Mouse (Mus musculus) forebrain, embryonic 12.5 days (tissue): ENCODE measurements at regions not wholly inside any gene's neighbourhood (a gene's known extent, or its start where the extent isn't known, plus 50 kb on each side); places are given as distances from the start of the nearest gene placed in this dataset.

Experiments
- ATAC-seq: fragments of 200-750 bp; cut with Nextera tagmentation; 2 replicates; pipeline ENCODE4 v1.8.0; 2017; ENCODE audit warnings: moderate TSS enrichment; ENCODE audit not compliant: low FRiP score
- H3K27ac ChIP-seq: fragments of 300-500 bp; sonication (generic); 2 replicates; pipeline ENCODE4 v1.5.1; 2016; ENCODE audit warnings: mild to moderate bottlenecking
- H3K27me3 ChIP-seq: fragments of 300-500 bp; sonication (generic); 2 replicates; pipeline ENCODE4 v1.6.1; 2016; ENCODE audit warnings: mild to moderate bottlenecking
- H3K36me3 ChIP-seq: fragments of 300-500 bp; sonication (generic); replicated peaks from 2 replicates; pipeline ENCODE4 v1.6.1; 2016; ENCODE audit warnings: mild to moderate bottlenecking
- H3K4me1 ChIP-seq: fragments of 300-500 bp; sonication (generic); 2 replicates; pipeline ENCODE4 v1.6.1; 2016
- H3K4me2 ChIP-seq: fragments of 300-500 bp; sonication (generic); 2 replicates; pipeline ENCODE4 v1.6.1; 2016; ENCODE audit warnings: mild to moderate bottlenecking, moderate library complexity
- H3K4me3 ChIP-seq: fragments of 300-500 bp; sonication (generic); replicated peaks from 2 replicates; pipeline ENCODE4 v1.5.1; 2016; ENCODE audit warnings: mild to moderate bottlenecking
- H3K9ac ChIP-seq: fragments of 300-500 bp; sonication (generic); 2 replicates; pipeline ENCODE4 v1.6.1; 2016; ENCODE audit warnings: mild to moderate bottlenecking
- H3K9me3 ChIP-seq: fragments of 300-500 bp; sonication (generic); 2 replicates; pipeline ENCODE4 v1.6.1; 2016
- WGBS: fragments of 180-500 bp; shearing (Covaris S2); methylation state at CpG from one replicate; pipeline ENCODE4 v1.1.7; 2016; 5-methylcytosine and 5-hydroxymethylcytosine counted together

GRCm38 (mm10) chr12:17481687-17482086 lies 62.9 kb upstream of the Odc1 start:
- Histone ChIP-seq H3K4me2 (no peak overlapping the region), H3K27me3 (no peaks in the 10 kb centered on the region), H3K4me3 (no peak overlapping the region), H3K9ac (no peak overlapping the region), H3K36me3 (no peaks in the 10 kb centered on the region), H3K27ac (no peak overlapping the region), H3K9me3 (no peaks in the 10 kb centered on the region), H3K4me1 (peaks cover 6% of the 10 kb centered on the region; the same call in 1 of the 2 replicates)
- no peak for ATAC-seq
- 90% methylated on average over 9 of the region's 9 CpGs for WGBS

DNA sequence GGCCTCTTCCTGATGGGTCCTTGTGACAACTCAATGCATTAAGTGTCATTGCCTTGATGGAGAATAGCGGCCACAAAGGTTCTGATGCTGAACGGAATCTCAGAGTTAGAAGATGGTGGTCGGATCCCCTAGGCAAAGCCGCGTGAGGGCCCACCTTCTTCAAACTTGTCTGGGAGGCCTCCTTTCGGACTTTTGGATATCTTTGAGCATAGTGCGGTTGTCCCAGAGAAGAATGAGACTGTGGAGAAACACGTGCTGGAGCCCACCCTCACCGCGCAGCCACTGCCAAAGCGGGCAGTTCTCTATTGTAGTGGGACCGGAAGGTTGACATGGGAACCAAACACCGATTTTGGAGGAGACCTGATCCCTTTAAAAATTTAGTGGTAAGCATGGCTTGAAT lies 62.4 kb upstream of the Odc1 start:
- H3K4me3 ChIP-seq: no peak overlapping the region
- H3K36me3 ChIP-seq: no peaks in the 10 kb centered on the region
- H3K27me3 ChIP-seq: no peaks in the 10 kb centered on the region
- H3K27ac ChIP-seq: no peak overlapping the region
- H3K4me2 ChIP-seq: no peak overlapping the region
- H3K4me1 ChIP-seq: peaks cover 10% of the 10 kb centered on the region; the same call in 1 of the 2 replicates
- 94% methylated on average over 13 of the region's 13 CpGs for WGBS
- no peak for ATAC-seq
- no peaks in the 10 kb centered on the region for H3K9me3 ChIP-seq
- H3K9ac ChIP-seq: no peak overlapping the region

DNA sequence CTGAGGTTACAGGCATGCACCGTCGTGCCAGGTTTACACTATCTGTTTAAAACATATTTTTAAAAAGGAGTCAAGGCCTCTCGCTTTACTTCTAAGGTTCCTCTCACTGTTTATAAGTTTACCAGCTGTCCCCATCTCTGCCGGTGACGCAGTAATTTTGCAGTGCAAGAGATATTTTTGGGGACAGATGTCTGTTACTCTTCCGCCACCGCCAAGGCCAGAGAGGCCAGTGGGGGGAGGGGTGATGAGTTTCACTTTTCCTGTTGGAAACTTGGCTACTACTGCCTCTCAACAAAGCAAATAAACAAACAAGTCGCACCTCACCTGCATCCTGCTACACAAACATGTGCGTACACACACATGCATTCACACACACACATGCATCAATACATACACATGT lies 60.1 kb upstream of the Odc1 start:
- H3K9ac ChIP-seq: no peak overlapping the region
- no peak overlapping the region for H3K4me2 ChIP-seq
- H3K27ac ChIP-seq: no peak overlapping the region
- no peak overlapping the region for H3K4me3 ChIP-seq
- 86% methylated on average over 9 of the region's 9 CpGs for WGBS
- no peaks in the 10 kb centered on the region for H3K9me3 ChIP-seq
- H3K4me1 ChIP-seq: peaks cover 12% of the 10 kb centered on the region; the same call in 1 of the 2 replicates
- ATAC-seq: no peak
- H3K36me3 ChIP-seq: no peaks in the 10 kb centered on the region
- H3K27me3 ChIP-seq: no peaks in the 10 kb centered on the region

- WGBS: 29% methylated on average over 9 of the region's 9 CpGs
- Histone ChIP-seq H3K9me3 (no peaks in the 10 kb centered on the region), H3K27ac (no peak overlapping the region), H3K27me3 (no peaks in the 10 kb centered on the region), H3K36me3 (no peaks in the 10 kb centered on the region), H3K4me3 (no peak overlapping the region), H3K4me1 (peaks cover 12% of the 10 kb centered on the region; the same call in 1 of the 2 replicates), H3K9ac (no peak overlapping the region), H3K4me2 (peak overlapping the region; percentile 10; the same call in 1 of the 2 replicates)
- peak; percentile 17; the same call in 1 of the 2 replicates for ATAC-seq
Measured at GRCm38 (mm10) chr12:17486062-17486770, 58.4 kb upstream of the Odc1 start.

- no peak for ATAC-seq
- H3K4me1 ChIP-seq: peaks cover 12% of the 10 kb centered on the region; the same call in 1 of the 2 replicates
Measured at GRCm38 (mm10) chr12:17487336-17487735, 57.3 kb upstream of the Odc1 start.

DNA sequence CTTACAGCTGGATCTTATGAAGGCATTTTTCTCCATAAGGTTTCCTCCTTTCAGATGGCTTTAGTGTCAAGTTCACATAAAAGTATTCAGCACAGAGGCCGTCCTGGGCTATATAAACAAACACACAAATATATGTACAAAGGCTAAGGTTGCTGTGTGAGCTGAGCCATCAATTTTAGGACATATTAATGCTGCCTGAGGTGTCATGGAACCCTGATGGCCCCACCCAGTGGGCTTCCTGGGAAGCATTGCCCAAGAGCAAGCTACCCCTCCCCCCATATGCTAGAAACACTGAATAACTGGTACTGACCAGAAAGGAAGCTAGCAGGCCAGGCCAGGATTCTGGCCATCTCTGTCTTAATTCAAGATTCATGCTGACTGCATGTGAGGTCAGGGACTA lies 56.4 kb upstream of the Odc1 start:
- Histone ChIP-seq H3K4me3 (no peak overlapping the region), H3K4me2 (no peak overlapping the region), H3K36me3 (no peaks in the 10 kb centered on the region), H3K27me3 (no peaks in the 10 kb centered on the region), H3K9ac (no peak overlapping the region), H3K4me1 (peaks cover 12% of the 10 kb centered on the region; the same call in 1 of the 2 replicates), H3K27ac (no peak overlapping the region), H3K9me3 (no peaks in the 10 kb centered on the region)
- ATAC-seq: no peak
- 79% methylated on average over 1 of the region's 1 CpGs for WGBS

More at GRCm38 (mm10) chr12:17487336-17487735, 57.3 kb upstream of the Odc1 start:
- WGBS: 44% methylated on average over 1 of the region's 1 CpGs
- H3K27me3 ChIP-seq: no peaks in the 10 kb centered on the region
- H3K36me3 ChIP-seq: no peaks in the 10 kb centered on the region
- H3K27ac ChIP-seq: no peak overlapping the region
- no peak overlapping the region for H3K4me2 ChIP-seq
- no peak overlapping the region for H3K9ac ChIP-seq
- H3K4me3 ChIP-seq: no peak overlapping the region
- H3K9me3 ChIP-seq: no peaks in the 10 kb centered on the region

DNA sequence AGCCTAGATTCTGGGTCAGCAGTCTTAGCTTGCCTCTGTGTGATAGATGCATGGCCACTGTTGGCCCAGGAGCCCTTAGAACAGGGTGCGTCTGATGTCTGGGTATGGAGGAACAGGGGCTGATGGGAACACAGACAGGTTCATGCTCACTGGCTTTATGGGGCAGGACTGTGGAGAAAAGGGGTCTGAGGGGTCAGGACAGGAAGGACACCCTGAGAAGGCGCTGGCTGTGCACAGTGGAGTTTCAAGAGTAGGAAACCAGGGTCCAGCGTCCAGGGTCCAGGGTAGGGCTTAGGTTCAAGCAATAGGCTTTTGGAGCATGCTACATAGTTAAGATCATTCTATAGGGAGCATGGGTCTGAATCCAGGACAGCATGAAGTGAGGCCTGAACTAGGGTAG lies 54.6 kb upstream of the Odc1 start:
- Histone ChIP-seq H3K4me3 (no peak overlapping the region), H3K27ac (no peak overlapping the region), H3K9me3 (no peaks in the 10 kb centered on the region), H3K27me3 (no peaks in the 10 kb centered on the region), H3K36me3 (no peaks in the 10 kb centered on the region), H3K4me1 (peaks cover 12% of the 10 kb centered on the region; the same call in 1 of the 2 replicates), H3K4me2 (no peak overlapping the region), H3K9ac (no peak overlapping the region)
- whole genome bisulfite sequencing: 82% methylated on average over 3 of the region's 3 CpGs
- no peak for ATAC-seq

- no peak overlapping the region for H3K27ac ChIP-seq
- ATAC-seq: no peak
- H3K9me3 ChIP-seq: no peaks in the 10 kb centered on the region
Measured at GRCm38 (mm10) chr12:17492574-17492973, 52.0 kb upstream of the Odc1 start.

DNA sequence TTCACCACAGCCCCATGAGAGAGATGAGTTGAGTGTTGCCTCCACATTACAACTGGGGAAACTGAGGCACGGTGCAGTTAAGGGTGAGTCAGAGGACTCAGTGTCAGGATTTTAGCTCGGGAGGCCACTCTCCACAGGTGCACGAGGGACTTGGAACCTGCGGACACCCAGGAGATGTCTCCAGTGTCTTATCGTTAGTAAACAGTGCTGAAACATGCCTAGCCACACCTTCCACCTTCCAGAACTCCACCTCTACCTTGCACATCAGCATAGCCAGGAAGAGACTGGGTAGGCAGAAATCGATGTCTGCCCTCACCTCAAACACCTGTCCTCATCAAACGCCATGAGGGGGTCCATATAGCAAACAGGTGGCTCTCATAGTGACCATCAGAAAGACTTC lies 51.5 kb upstream of the Odc1 start:
- H3K9me3 ChIP-seq: no peaks in the 10 kb centered on the region
- H3K9ac ChIP-seq: no peak overlapping the region
- H3K27me3 ChIP-seq: no peaks in the 10 kb centered on the region
- peaks cover 10% of the 10 kb centered on the region for H3K4me1 ChIP-seq
- H3K36me3 ChIP-seq: no peaks in the 10 kb centered on the region
- ATAC-seq: no peak
- 89% methylated on average over 7 of the region's 7 CpGs for WGBS
- no peak overlapping the region for H3K27ac ChIP-seq
- no peak overlapping the region for H3K4me3 ChIP-seq
- no peak overlapping the region for H3K4me2 ChIP-seq

More at GRCm38 (mm10) chr12:17492574-17492973, 52.0 kb upstream of the Odc1 start:
- 67% methylated on average over 4 of the region's 4 CpGs for WGBS
- no peak overlapping the region for H3K4me3 ChIP-seq
- no peak overlapping the region for H3K4me2 ChIP-seq
- no peaks in the 10 kb centered on the region for H3K27me3 ChIP-seq
- peaks cover 10% of the 10 kb centered on the region for H3K4me1 ChIP-seq
- no peak overlapping the region for H3K9ac ChIP-seq
- no peaks in the 10 kb centered on the region for H3K36me3 ChIP-seq

DNA sequence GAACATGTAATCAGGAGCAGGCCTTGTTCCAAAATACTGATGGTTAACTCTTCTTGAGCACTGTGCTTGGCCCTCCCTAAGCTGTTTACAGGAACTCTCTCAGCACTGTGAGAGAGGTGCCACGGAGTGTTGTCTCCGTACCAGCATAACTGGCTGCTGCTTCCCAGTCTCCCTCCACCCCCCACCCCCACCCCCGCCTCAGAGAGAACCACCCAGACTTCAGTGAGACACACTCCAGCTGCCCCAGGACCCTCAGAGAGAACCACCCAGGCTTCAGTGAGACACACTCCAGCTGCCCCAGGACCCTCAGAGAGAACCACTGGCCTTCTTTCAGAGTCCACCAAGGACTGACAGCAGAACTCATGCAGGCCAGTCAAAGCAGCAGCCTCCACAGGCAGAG lies 50.8 kb upstream of the Odc1 start:
- no peak overlapping the region for H3K27ac ChIP-seq
- no peak for ATAC-seq
- no peaks in the 10 kb centered on the region for H3K9me3 ChIP-seq
- WGBS: 73% methylated on average over 3 of the region's 3 CpGs
- H3K36me3 ChIP-seq: no peaks in the 10 kb centered on the region
- H3K4me3 ChIP-seq: no peak overlapping the region
- no peak overlapping the region for H3K4me2 ChIP-seq
- no peak overlapping the region for H3K9ac ChIP-seq
- H3K27me3 ChIP-seq: no peaks in the 10 kb centered on the region
- peaks cover 10% of the 10 kb centered on the region for H3K4me1 ChIP-seq
